ENCODE assay signal across 15 mouse cellular contexts in the genomic region with DNA sequence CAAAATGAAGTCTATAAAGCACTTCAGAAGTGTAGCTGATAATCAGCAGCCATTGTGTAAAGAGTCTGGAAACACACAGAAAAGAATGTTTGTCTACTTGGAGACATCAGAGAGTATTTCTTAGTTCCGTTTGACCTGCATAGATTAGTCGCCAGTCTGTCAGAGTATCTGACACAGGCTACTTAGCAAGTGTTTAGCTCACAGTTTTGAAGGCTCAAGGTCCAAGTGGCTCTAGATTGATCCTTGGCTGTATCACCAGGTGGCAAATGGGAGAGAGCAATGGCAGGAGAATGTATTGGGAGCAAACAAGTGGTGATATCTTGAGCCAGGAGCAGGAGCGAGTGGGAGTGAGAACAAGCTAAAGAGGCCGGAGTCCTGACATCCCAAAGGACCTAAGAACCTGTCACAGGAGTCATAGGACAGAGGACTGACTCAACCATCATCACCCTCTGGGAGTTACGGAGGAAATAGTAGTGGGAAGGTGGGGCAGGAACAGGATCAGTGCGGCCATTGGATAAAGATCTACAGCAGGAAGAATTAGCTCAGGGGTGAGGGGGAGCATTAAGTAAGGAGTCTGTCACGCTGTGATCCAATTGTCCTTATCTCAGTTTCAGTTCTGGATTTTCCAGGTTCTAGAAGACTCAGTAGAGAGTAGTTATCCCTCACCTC. TPM values are rescaled to one million over a fixed set of nuclear protein-coding genes. Genes with fewer than 3 reads are reported as not detected.
DNase-seq lines count a peak whose midpoint lies in the region; ATAC-seq and TF ChIP-seq lines count a peak whose summit lies in the region.
"Had no signal": no experiment of that assay in that cellular context is flagged by ENCODE, and none has a peak within 500 bp of the region (broad histone marks: within the 10 kb centered on the region; RNA-seq: fewer than 3 reads in every experiment).

No protein-coding gene starts in this region.

- H3K4me1 ChIP-seq in heart, embryonic 14.5 days (ENCODE audit: control insufficient read depth in 2 of 2, insufficient read depth in 2 of 2, low read length in 2 of 2): peaks cover 4 to 17% of the 10 kb centered on the region in 2 experiments; a peak in 2 of 4 replicates
- H3K4me1 ChIP-seq in liver, adult 2 months (ENCODE audit: control insufficient read depth, insufficient read depth, low read length): peaks cover 19% of the 10 kb centered on the region
- H3K4me1 ChIP-seq in liver, embryonic 12.5 days: peaks cover 35% of the 10 kb centered on the region
- H3K4me1 ChIP-seq in stomach, postnatal 0 days (replicated peaks; ENCODE audit: control insufficient read depth, insufficient read depth): no peaks in the 10 kb centered on the region
- H3K4me1 ChIP-seq in forebrain, embryonic 14.5 days (ENCODE audit: control insufficient read depth, insufficient read depth, low read length): no peaks in the 10 kb centered on the region
- H3K4me1 ChIP-seq in midbrain, embryonic 15.5 days: no peaks in the 10 kb centered on the region
- H3K4me1 ChIP-seq: limb, embryonic 13.5 days had no signal

- no peak overlapping the region for H3K9ac ChIP-seq in heart, embryonic 14.5 days (ENCODE audit: low read length)
- 0 out of 2 replicates have a peak overlapping the region, but pooled peaks have one; percentile 28 for H3K9ac ChIP-seq in liver, adult 2 months (ENCODE audit: low read depth, low read length)
- no peak overlapping the region for H3K9ac ChIP-seq in liver, embryonic 12.5 days
- no peak overlapping the region for H3K9ac ChIP-seq in stomach, postnatal 0 days (ENCODE audit: low read length)
- no peak overlapping the region for H3K9ac ChIP-seq in forebrain, embryonic 14.5 days (ENCODE audit: low read length)
- no peak overlapping the region for H3K9ac ChIP-seq in midbrain, embryonic 15.5 days
- H3K9ac ChIP-seq: limb, embryonic 13.5 days had no signal

- no peaks in the 10 kb centered on the region for H3K27me3 ChIP-seq in heart, embryonic 14.5 days (ENCODE audit: control insufficient read depth, insufficient read depth, low read length)
- H3K27me3 ChIP-seq in liver, adult 2 months (ENCODE audit: control insufficient read depth, insufficient read depth, low read length): no peaks in the 10 kb centered on the region
- no peaks in the 10 kb centered on the region for H3K27me3 ChIP-seq in liver, embryonic 12.5 days (replicated peaks)
- H3K27me3 ChIP-seq in stomach, postnatal 0 days (ENCODE audit: control insufficient read depth, insufficient read depth, low read length): no peaks in the 10 kb centered on the region
- no peaks in the 10 kb centered on the region for H3K27me3 ChIP-seq in forebrain, embryonic 14.5 days (replicated peaks; ENCODE audit: control insufficient read depth, insufficient read depth, low read length)
- H3K27me3 ChIP-seq in midbrain, embryonic 15.5 days (replicated peaks): no peaks in the 10 kb centered on the region
- H3K27me3 ChIP-seq: limb, embryonic 13.5 days had no signal

- 0 out of 2 replicates have a peak overlapping the region, but pooled peaks have one; percentile 12 for H3K4me2 ChIP-seq in heart, embryonic 14.5 days (ENCODE audit: low read length)
- peak overlapping the region; percentile 9; the same call in 1 of the 2 replicates for H3K4me2 ChIP-seq in liver, embryonic 12.5 days
- peak overlapping the region; percentile 25; the same call in 1 of the 2 replicates for H3K4me2 ChIP-seq in stomach, postnatal 0 days (replicated peaks; ENCODE audit: low read depth)
- H3K4me2 ChIP-seq in forebrain, embryonic 14.5 days (ENCODE audit: low read length): no peak overlapping the region
- H3K4me2 ChIP-seq in midbrain, embryonic 15.5 days: no peak overlapping the region
- H3K4me2 ChIP-seq: limb, embryonic 13.5 days had no signal

- no peak for TF ChIP-seq CTCF in liver, adult 2 months (IDR thresholded peaks at IDR 0.05; ENCODE audit: low read depth, low read length)
- no peak for TF ChIP-seq CTCF in stomach, postnatal 0 days (IDR thresholded peaks at IDR 0.05; ENCODE audit: low read depth)

- no peak for DNase-seq in heart, postnatal 25 days (ENCODE audit: low spot score)
- DNase-seq in liver, adult 2 months (ENCODE audit: extremely low read depth, low read depth, low spot score): peak; percentile 83
- no peak for DNase-seq in liver
- DNase-seq in stomach, postnatal 0 days (ENCODE audit: low spot score): peak; percentile 49
- no peak for DNase-seq in forebrain, embryonic 14.5 days (ENCODE audit: low spot score)
- DNase-seq: adrenal gland, postnatal 36 days; cerebellum, adult 9-10 months; right cerebral cortex, postnatal 25 days had no signal

- H3K4me3 ChIP-seq in heart, embryonic 14.5 days (ENCODE audit: control insufficient read depth in 1 of 2, insufficient read depth in 1 of 2, low read depth in 1 of 2, low read length in 2 of 2): no peak overlapping the region
- no peak overlapping the region for H3K4me3 ChIP-seq in liver, adult 2 months (ENCODE audit: insufficient read depth, low read depth, low read length)
- no peak overlapping the region for H3K4me3 ChIP-seq in liver, embryonic 12.5 days
- no peak overlapping the region for H3K4me3 ChIP-seq in stomach, postnatal 0 days (ENCODE audit: low read depth, low read length)
- H3K4me3 ChIP-seq in forebrain, embryonic 14.5 days (ENCODE audit: low read depth, low read length): no peak overlapping the region
- H3K4me3 ChIP-seq in midbrain, embryonic 15.5 days: no peak overlapping the region
- H3K4me3 ChIP-seq: layer of hippocampus, adult 2 months; left cerebral cortex, adult 2 months; limb, embryonic 13.5 days had no signal

- no peak overlapping the region for H3K27ac ChIP-seq in heart, embryonic 14.5 days (replicated peaks in 1 of 2; ENCODE audit: control insufficient read depth in 1 of 2, insufficient read depth in 1 of 2, low read depth in 2 of 2, low read length in 2 of 2)
- H3K27ac ChIP-seq in liver, adult 2 months (replicated peaks; ENCODE audit: insufficient read depth, low read depth, low read length): peak overlapping the region; percentile 40
- no peak overlapping the region for H3K27ac ChIP-seq in liver, embryonic 12.5 days
- peak overlapping the region; percentile 74; the same call in 1 of the 2 replicates for H3K27ac ChIP-seq in stomach, postnatal 0 days (replicated peaks)
- H3K27ac ChIP-seq in forebrain, embryonic 14.5 days (ENCODE audit: low read depth, low read length): no peak overlapping the region
- no peak overlapping the region for H3K27ac ChIP-seq in midbrain, embryonic 15.5 days
- H3K27ac ChIP-seq: layer of hippocampus, adult 2 months; left cerebral cortex, adult 2 months; limb, embryonic 13.5 days had no signal

- TF ChIP-seq EP300 in stomach, postnatal 0 days (optimal IDR thresholded peaks at IDR 0.05): no peak

- 43% methylated on average over 7 of the region's 7 CpGs for WGBS in heart, embryonic 14.5 days
- WGBS in liver, adult 2 months: 19% methylated on average over 7 of the region's 7 CpGs
- WGBS in liver, embryonic 12.5 days (ENCODE audit: insufficient replicate concordance): 56% methylated on average over 7 of the region's 7 CpGs
- 62% methylated on average over 7 of the region's 7 CpGs for WGBS in stomach, postnatal 0 days
- WGBS in forebrain, embryonic 14.5 days: 88% methylated on average over 7 of the region's 7 CpGs
- WGBS in midbrain, embryonic 15.5 days: 79% methylated on average over 7 of the region's 7 CpGs

- no peaks in the 10 kb centered on the region for H3K9me3 ChIP-seq in heart, embryonic 14.5 days (ENCODE audit: control insufficient read depth, low read length)
- no peaks in the 10 kb centered on the region for H3K9me3 ChIP-seq in liver, embryonic 12.5 days (replicated peaks)
- H3K9me3 ChIP-seq in stomach, postnatal 0 days (ENCODE audit: control insufficient read depth, low read length): no peaks in the 10 kb centered on the region
- H3K9me3 ChIP-seq in forebrain, embryonic 14.5 days (replicated peaks; ENCODE audit: control insufficient read depth, low read length): no peaks in the 10 kb centered on the region
- H3K9me3 ChIP-seq in midbrain, embryonic 15.5 days: no peaks in the 10 kb centered on the region
- H3K9me3 ChIP-seq: limb, embryonic 13.5 days had no signal

- no peak for ATAC-seq in heart, embryonic 14.5 days (ENCODE audit: insufficient number of reproducible peaks, insufficient read depth, low FRiP score, low read depth)
- ATAC-seq in liver, embryonic 12.5 days: no peak
- peak; percentile 92 for ATAC-seq in stomach, postnatal 0 days (ENCODE audit: low FRiP score, low TSS enrichment)
- ATAC-seq in forebrain, embryonic 14.5 days: no peak
- no peak for ATAC-seq in midbrain, embryonic 15.5 days (replicated peaks)
- ATAC-seq: activated CD4-positive, CD25-positive, alpha-beta regulatory T cell, adult 4 months had no signal

- peaks cover 24% of the 10 kb centered on the region for H3K79me2 ChIP-seq in liver, adult 2 months (ENCODE audit: control insufficient read depth, insufficient read depth, low read length)

- H3K36me3 ChIP-seq in heart, embryonic 14.5 days (ENCODE audit: control insufficient read depth, insufficient read depth, low read length): no peaks in the 10 kb centered on the region
- peaks cover 2% of the 10 kb centered on the region; the same call in 1 of the 2 replicates for H3K36me3 ChIP-seq in liver, adult 2 months (ENCODE audit: control insufficient read depth, insufficient read depth, low read length)
- no peaks in the 10 kb centered on the region for H3K36me3 ChIP-seq in liver, embryonic 12.5 days
- no peaks in the 10 kb centered on the region for H3K36me3 ChIP-seq in stomach, postnatal 0 days (ENCODE audit: control insufficient read depth, insufficient read depth, low read length)
- no peaks in the 10 kb centered on the region for H3K36me3 ChIP-seq in forebrain, embryonic 14.5 days (ENCODE audit: control insufficient read depth, insufficient read depth, low read length)
- no peaks in the 10 kb centered on the region for H3K36me3 ChIP-seq in midbrain, embryonic 15.5 days (replicated peaks)
- H3K36me3 ChIP-seq: limb, embryonic 13.5 days had no signal

- intact Hi-C loops in heart, postnatal 25 days (cut with DNase I): no loop called here

- no peak for TF ChIP-seq POLR2A in liver, adult 2 months (IDR thresholded peaks at IDR 0.05; ENCODE audit: extremely low read depth, insufficient read depth, low read length)

RNA-seq across cellular contexts. Expression of a gene that starts 23.7 kb away (rescaled TPM):
- 20.7 and 22.3 TPM in 2 replicates for polyA plus RNA-seq in heart, embryonic 14.5 days (2014; fragmentation: Nextera tagmentation; extraction: Ambion mirVana)
- 10 to 100 TPM; 23.0 to 25.0 TPM for total RNA-seq in heart, postnatal 25 days (2021)
- 38.6 and 40.8 TPM in 2 replicates for total RNA-seq in liver, adult 2 months (2014; rRNA removed)
- 16.0 and 16.5 TPM in 2 replicates for polyA plus RNA-seq in liver, adult 2 months (2012; rRNA removed)
- polyA plus RNA-seq in liver, embryonic 12.5 days (2016; fragmentation: Nextera tagmentation; extraction: Ambion mirVana): 14.5 and 14.8 TPM in 2 replicates
- 13.3 TPM in 2 replicates for polyA plus RNA-seq in stomach, postnatal 0 days (2015; fragmentation: Nextera tagmentation; extraction: Ambion mirVana)
- polyA plus RNA-seq in forebrain, embryonic 14.5 days (2014; fragmentation: Nextera tagmentation; extraction: Ambion mirVana): 26.8 and 29.1 TPM in 2 replicates
- 30.0 TPM in 2 replicates for polyA plus RNA-seq in midbrain, embryonic 15.5 days (2015; fragmentation: Nextera tagmentation; extraction: Ambion mirVana)

RNA-seq across cellular contexts. Expression of a gene that starts 36.4 kb away (rescaled TPM):
- polyA plus RNA-seq in heart, embryonic 14.5 days (2014; fragmentation: Nextera tagmentation; extraction: Ambion mirVana): 24.0 and 27.7 TPM in 2 replicates
- total RNA-seq in heart, postnatal 25 days (2021): 10 to 100 TPM; 11.5 to 12.2 TPM
- total RNA-seq in liver, adult 2 months (2014; rRNA removed): 14.2 and 19.6 TPM in 2 replicates
- 1.4 and 1.8 TPM in 2 replicates for polyA plus RNA-seq in liver, adult 2 months (2012; rRNA removed)
- 19.1 and 21.5 TPM in 2 replicates for polyA plus RNA-seq in liver, embryonic 12.5 days (2016; fragmentation: Nextera tagmentation; extraction: Ambion mirVana)
- polyA plus RNA-seq in stomach, postnatal 0 days (2015; fragmentation: Nextera tagmentation; extraction: Ambion mirVana): 17.1 TPM in 2 replicates
- 63.3 and 71.0 TPM in 2 replicates for polyA plus RNA-seq in forebrain, embryonic 14.5 days (2014; fragmentation: Nextera tagmentation; extraction: Ambion mirVana)
- polyA plus RNA-seq in midbrain, embryonic 15.5 days (2015; fragmentation: Nextera tagmentation; extraction: Ambion mirVana): 47.7 and 55.6 TPM in 2 replicates

Comparison
In these comparisons a context has a peak if more than half of its experiments do, and no peak if none do; other contexts are left out.
1. H3K27ac ChIP-seq: peak in liver, adult 2 months (single experiment) and stomach, postnatal 0 days (single experiment); none in heart, embryonic 14.5 days (0 of 2), liver, embryonic 12.5 days (single experiment), forebrain, embryonic 14.5 days (single experiment) and midbrain, embryonic 15.5 days (single experiment).
2. DNase-seq: peak in liver, adult 2 months (single experiment) and stomach, postnatal 0 days (single experiment); none in heart, postnatal 25 days (single experiment), liver (single experiment) and forebrain, embryonic 14.5 days (single experiment).
3. H3K4me2 ChIP-seq: peak in heart, embryonic 14.5 days (single experiment), liver, embryonic 12.5 days (single experiment) and stomach, postnatal 0 days (single experiment); none in forebrain, embryonic 14.5 days (single experiment) and midbrain, embryonic 15.5 days (single experiment).